Mouse (Mus musculus): ENCODE results near the gene Plb1.

DNA sequence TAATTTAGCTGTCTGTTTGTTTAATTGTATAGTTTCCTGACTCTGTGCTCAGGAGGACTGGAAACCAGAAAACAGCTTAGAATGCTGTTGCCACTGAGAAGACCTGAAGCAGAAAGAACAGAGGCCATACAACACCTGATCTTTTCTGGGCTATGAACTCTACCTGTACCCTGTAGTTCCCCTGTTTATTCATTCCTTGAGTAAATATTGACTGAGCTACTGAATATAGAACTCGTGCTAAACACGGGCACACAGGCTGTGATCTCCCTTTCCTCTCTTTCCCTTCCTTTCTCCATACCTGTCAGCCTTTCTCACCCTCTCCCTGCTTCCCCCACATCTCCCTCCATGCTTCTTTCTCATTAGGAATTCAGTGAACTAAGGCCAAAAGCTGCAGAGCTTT is 168.4 kb downstream of the Plb1 start:
- TF ChIP-seq GATA1 (IDR thresholded peaks at IDR 0.05; ENCODE audit: borderline replicate concordance, low read length): no peak
- TF ChIP-seq FLI1 (IDR thresholded peaks at IDR 0.05; ENCODE audit: low read length): no peak

Measured in megakaryocyte, embryonic 14.5 days (primary cell).